Mouse (Mus musculus) heart, embryonic 11.5 days (tissue): ENCODE results near the gene Cldn20. TPM values are rescaled to one million over a fixed set of nuclear protein-coding genes. Genes with fewer than 3 reads are reported as not detected.

Experiments used
- ATAC-seq: fragments of 200-750 bp; cut with Nextera tagmentation; replicated peaks from 2 replicates; pipeline ENCODE4 v1.8.0; 2017; ENCODE audit warnings: moderate library complexity; ENCODE audit not compliant: insufficient number of reproducible peaks, low FRiP score, low TSS enrichment
- H3K27ac ChIP-seq: fragments of 300-500 bp; sonication (generic); 2 replicates; pipeline ENCODE4 v1.5.1; 2014; ENCODE audit warnings: mild to moderate bottlenecking, low read depth, low read length
- H3K27me3 ChIP-seq: fragments of 300-500 bp; sonication (generic); 2 replicates; pipeline ENCODE4 v1.6.1; 2014; ENCODE audit warnings: mild to moderate bottlenecking, low read length, mixed read lengths; ENCODE audit not compliant: control insufficient read depth, insufficient read depth
- H3K36me3 ChIP-seq: fragments of 300-500 bp; sonication (generic); 2 replicates; pipeline ENCODE4 v1.6.1; 2014; ENCODE audit warnings: mild to moderate bottlenecking, low read length, moderate library complexity, mixed read lengths; ENCODE audit not compliant: control insufficient read depth, insufficient read depth
- H3K4me1 ChIP-seq: fragments of 300-500 bp; sonication (generic); 2 replicates; pipeline ENCODE4 v1.6.1; 2014; ENCODE audit warnings: low read length; ENCODE audit not compliant: control insufficient read depth, insufficient read depth
- H3K4me2 ChIP-seq: fragments of 300-500 bp; sonication (generic); 2 replicates; pipeline ENCODE4 v1.6.1; 2014; ENCODE audit warnings: mild to moderate bottlenecking, moderate library complexity
- H3K4me3 ChIP-seq: fragments of 300-500 bp; sonication (generic); 2 replicates; pipeline ENCODE4 v1.5.1; 2014; ENCODE audit warnings: low read depth, low read length
- H3K9ac ChIP-seq: fragments of 300-500 bp; sonication (generic); 2 replicates; pipeline ENCODE4 v1.6.1; 2014; ENCODE audit warnings: mild to moderate bottlenecking, low read depth, low read length, moderate library complexity
- H3K9me3 ChIP-seq: fragments of 300-500 bp; sonication (generic); replicated peaks from 2 replicates; pipeline ENCODE4 v1.6.1; 2016; ENCODE audit warnings: low read length; ENCODE audit not compliant: control insufficient read depth
- WGBS: fragments of 180-500 bp; shearing (Covaris S2); extraction: QIAGEN DNeasy Blood & Tissue Kit; methylation state at CpG from one replicate; pipeline ENCODE4 v1.1.7; 2014; ENCODE audit not compliant: insufficient replicate concordance; 5-methylcytosine and 5-hydroxymethylcytosine counted together
- polyA plus RNA-seq: library from polyadenylated mRNA; unstranded; fragments of >200 nt; fragmentation: Nextera tagmentation; extraction: Ambion mirVana; gene quantifications from 2 replicates; pipeline ENCODE4 v1.2.1, GENCODE M21; 2014

Cldn20 gene
- polyA plus RNA-seq, 1 experiment from 2014 or later, result not detected

- 13% methylated on average over 1 of the region's 1 CpGs for WGBS
Observed at GRCm38 (mm10) chr17:3509841-3510240, 22.5 kb upstream of the Cldn20 start.

GRCm38 (mm10) chr17:3514316-3514715 lies 18.0 kb upstream of the Cldn20 start:
- Histone ChIP-seq H3K36me3 (0 out of 2 replicates have a peak, but pooled peaks cover 6% of the 10 kb centered on the region), H3K9me3 (no peaks in the 10 kb centered on the region), H3K4me1 (no peaks in the 10 kb centered on the region), H3K4me2 (no peak overlapping the region), H3K4me3 (no peak overlapping the region), H3K27me3 (no peaks in the 10 kb centered on the region), H3K9ac (no peak overlapping the region), H3K27ac (no peak overlapping the region)
- WGBS, result 78% methylated on average over 5 of the region's 5 CpGs
- no peak for ATAC-seq

More at GRCm38 (mm10) chr17:3509841-3510240, 22.5 kb upstream of the Cldn20 start:
- no peak overlapping the region for H3K27ac ChIP-seq
- no peak for ATAC-seq
- H3K4me2 ChIP-seq, result no peak overlapping the region
- no peaks in the 10 kb centered on the region for H3K4me1 ChIP-seq
- no peak overlapping the region for H3K9ac ChIP-seq
- 0 out of 2 replicates have a peak, but pooled peaks cover 3% of the 10 kb centered on the region for H3K36me3 ChIP-seq
- H3K9me3 ChIP-seq, result no peaks in the 10 kb centered on the region
- no peak overlapping the region for H3K4me3 ChIP-seq
- H3K27me3 ChIP-seq, result no peaks in the 10 kb centered on the region

GRCm38 (mm10) chr17:3515851-3516250 lies 16.5 kb upstream of the Cldn20 start:
- Histone ChIP-seq H3K4me1 (no peaks in the 10 kb centered on the region), H3K4me2 (no peak overlapping the region), H3K9me3 (no peaks in the 10 kb centered on the region), H3K4me3 (no peak overlapping the region), H3K36me3 (0 out of 2 replicates have a peak, but pooled peaks cover 6% of the 10 kb centered on the region), H3K27me3 (no peaks in the 10 kb centered on the region), H3K9ac (no peak overlapping the region), H3K27ac (no peak overlapping the region)
- ATAC-seq, result no peak
- 82% methylated on average over 8 of the region's 8 CpGs for WGBS

- no peak for ATAC-seq
- Histone ChIP-seq H3K36me3 (0 out of 2 replicates have a peak, but pooled peaks cover 6% of the 10 kb centered on the region), H3K9ac (no peak overlapping the region), H3K27ac (no peak overlapping the region), H3K9me3 (no peaks in the 10 kb centered on the region), H3K4me1 (no peaks in the 10 kb centered on the region), H3K4me3 (no peak overlapping the region), H3K4me2 (no peak overlapping the region), H3K27me3 (no peaks in the 10 kb centered on the region)
- WGBS, result 83% methylated on average over 9 of the region's 9 CpGs
Observed at GRCm38 (mm10) chr17:3516406-3516805, 15.9 kb upstream of the Cldn20 start.

GRCm38 (mm10) chr17:3520344-3520743 lies 12.0 kb upstream of the Cldn20 start:
- 90% methylated on average over 5 of the region's 5 CpGs for WGBS
- Histone ChIP-seq H3K27me3 (no peaks in the 10 kb centered on the region), H3K4me3 (no peak overlapping the region), H3K9ac (no peak overlapping the region), H3K9me3 (no peaks in the 10 kb centered on the region), H3K4me2 (no peak overlapping the region), H3K4me1 (no peaks in the 10 kb centered on the region), H3K27ac (no peak overlapping the region), H3K36me3 (0 out of 2 replicates have a peak, but pooled peaks cover 3% of the 10 kb centered on the region)
- no peak for ATAC-seq

DNA sequence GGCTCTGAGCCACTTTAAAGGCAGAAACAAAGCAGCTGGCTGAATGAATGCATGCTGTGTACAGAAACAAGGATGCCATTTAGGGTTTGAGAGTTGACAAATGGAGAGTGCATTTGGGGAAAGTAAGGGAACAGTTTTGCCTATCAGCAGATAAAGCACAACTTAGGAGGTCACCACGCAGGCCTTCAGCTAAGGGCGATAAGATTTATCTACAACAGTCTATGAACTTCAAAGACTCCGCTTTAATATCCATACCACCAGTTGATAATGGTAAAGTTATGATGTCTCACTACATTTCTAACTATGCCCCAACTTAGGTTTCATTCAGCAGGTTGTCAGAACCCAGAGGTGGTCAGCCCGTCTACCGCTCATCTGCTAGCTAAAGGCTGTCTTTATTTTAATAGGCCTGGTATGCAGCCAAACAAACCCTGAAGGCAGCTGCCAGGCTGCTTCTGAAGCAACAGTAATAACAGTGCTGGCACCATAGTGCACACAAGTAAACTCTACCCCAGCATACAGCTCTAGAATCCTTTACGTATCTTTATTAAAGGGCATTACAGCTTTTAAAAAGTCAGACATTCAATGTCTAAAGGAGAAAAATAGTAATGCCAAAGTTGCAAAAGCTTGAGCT lies 4.4 kb upstream of the Cldn20 start:
- H3K4me3 ChIP-seq, result no peak overlapping the region
- no peaks in the 10 kb centered on the region for H3K9me3 ChIP-seq
- no peak for ATAC-seq
- H3K36me3 ChIP-seq, result no peaks in the 10 kb centered on the region
- 56% methylated on average over 6 of the region's 6 CpGs for WGBS
- H3K27ac ChIP-seq, result no peak overlapping the region
- H3K27me3 ChIP-seq, result no peaks in the 10 kb centered on the region
- H3K4me2 ChIP-seq, result no peak overlapping the region
- no peak overlapping the region for H3K9ac ChIP-seq
- H3K4me1 ChIP-seq, result no peaks in the 10 kb centered on the region

- H3K4me2 ChIP-seq, result no peak overlapping the region
- no peak for ATAC-seq
- no peak overlapping the region for H3K27ac ChIP-seq
- H3K9ac ChIP-seq, result no peak overlapping the region
- H3K36me3 ChIP-seq, result no peaks in the 10 kb centered on the region
- H3K4me1 ChIP-seq, result no peaks in the 10 kb centered on the region
- no peaks in the 10 kb centered on the region for H3K27me3 ChIP-seq
- WGBS, result 42% methylated on average over 3 of the region's 3 CpGs
- no peak overlapping the region for H3K4me3 ChIP-seq
- no peaks in the 10 kb centered on the region for H3K9me3 ChIP-seq
Observed at GRCm38 (mm10) chr17:3529523-3529922, 2.8 kb upstream of the Cldn20 start.

DNA sequence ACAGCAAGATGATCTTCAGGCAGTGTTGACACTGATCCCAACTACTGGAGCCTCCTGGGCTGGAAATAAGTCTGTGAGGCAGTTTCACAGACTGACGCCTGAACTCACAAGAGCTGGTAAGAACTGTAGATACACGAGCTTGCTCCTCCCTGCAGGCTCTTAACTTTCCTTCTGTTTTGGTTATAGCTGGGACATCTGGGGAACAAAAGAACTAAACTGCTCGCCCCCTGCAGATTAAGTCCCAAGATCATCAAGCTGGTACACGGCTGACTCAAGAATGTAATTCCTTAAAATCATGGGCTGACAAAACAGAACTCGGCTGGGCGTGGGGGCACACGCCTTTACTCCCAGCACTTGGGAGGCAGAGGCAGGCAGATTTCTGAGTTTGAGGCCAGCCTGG lies 1.8 kb upstream of the Cldn20 start:
- Histone ChIP-seq H3K4me3 (no peak overlapping the region), H3K9ac (no peak overlapping the region), H3K27me3 (no peaks in the 10 kb centered on the region), H3K4me2 (no peak overlapping the region), H3K4me1 (no peaks in the 10 kb centered on the region), H3K27ac (no peak overlapping the region), H3K36me3 (no peaks in the 10 kb centered on the region), H3K9me3 (no peaks in the 10 kb centered on the region)
- 72% methylated on average over 7 of the region's 7 CpGs for WGBS
- ATAC-seq, result no peak

DNA sequence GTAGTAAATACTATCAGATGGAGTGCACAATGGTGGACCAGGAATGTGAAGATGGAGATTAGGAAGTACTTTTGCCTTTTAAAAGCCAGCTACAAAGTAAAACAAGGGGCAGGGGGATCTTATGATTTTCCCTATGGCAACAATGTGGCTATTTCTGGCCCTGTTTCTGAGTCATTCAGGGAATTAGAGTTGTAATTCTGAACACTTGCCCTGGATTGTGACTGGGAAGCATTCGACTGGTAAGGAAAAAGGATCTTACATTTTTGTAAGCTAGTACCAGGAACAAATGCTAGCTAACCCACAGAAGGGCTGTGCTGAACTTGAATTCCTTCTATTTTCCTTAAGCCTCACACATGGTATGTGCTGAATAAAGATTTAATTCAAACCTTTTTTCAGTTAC lies 713 bp upstream of the Cldn20 start:
- no peaks in the 10 kb centered on the region for H3K36me3 ChIP-seq
- no peak overlapping the region for H3K4me2 ChIP-seq
- 55% methylated on average over 1 of the region's 1 CpGs for WGBS
- H3K4me3 ChIP-seq, result no peak overlapping the region
- no peaks in the 10 kb centered on the region for H3K4me1 ChIP-seq
- no peak overlapping the region for H3K27ac ChIP-seq
- ATAC-seq, result no peak
- H3K27me3 ChIP-seq, result no peaks in the 10 kb centered on the region
- H3K9ac ChIP-seq, result no peak overlapping the region
- no peaks in the 10 kb centered on the region for H3K9me3 ChIP-seq
